Mouse (Mus musculus) liver, adult 10 weeks (tissue): ENCODE measurements around the gene Kcnc1. TPM values are rescaled to one million over a fixed set of nuclear protein-coding genes. Genes with fewer than 3 reads are reported as not detected.

ENCODE experiments used
- polyA plus RNA-seq: library from polyadenylated mRNA; stranded (reverse); fragments of 350-450 nt; fragmentation: Illumina TruSeq; extraction: RNeasy Lipid Tissue Mini Kit (QIAGEN cat#74804); gene quantifications from one replicate; pipeline ENCODE4 v1.2.3, GENCODE M21; 2014; ENCODE audit warnings: low read depth, low replicate concordance

Kcnc1 gene
- polyA plus RNA-seq: not detected

DNA sequence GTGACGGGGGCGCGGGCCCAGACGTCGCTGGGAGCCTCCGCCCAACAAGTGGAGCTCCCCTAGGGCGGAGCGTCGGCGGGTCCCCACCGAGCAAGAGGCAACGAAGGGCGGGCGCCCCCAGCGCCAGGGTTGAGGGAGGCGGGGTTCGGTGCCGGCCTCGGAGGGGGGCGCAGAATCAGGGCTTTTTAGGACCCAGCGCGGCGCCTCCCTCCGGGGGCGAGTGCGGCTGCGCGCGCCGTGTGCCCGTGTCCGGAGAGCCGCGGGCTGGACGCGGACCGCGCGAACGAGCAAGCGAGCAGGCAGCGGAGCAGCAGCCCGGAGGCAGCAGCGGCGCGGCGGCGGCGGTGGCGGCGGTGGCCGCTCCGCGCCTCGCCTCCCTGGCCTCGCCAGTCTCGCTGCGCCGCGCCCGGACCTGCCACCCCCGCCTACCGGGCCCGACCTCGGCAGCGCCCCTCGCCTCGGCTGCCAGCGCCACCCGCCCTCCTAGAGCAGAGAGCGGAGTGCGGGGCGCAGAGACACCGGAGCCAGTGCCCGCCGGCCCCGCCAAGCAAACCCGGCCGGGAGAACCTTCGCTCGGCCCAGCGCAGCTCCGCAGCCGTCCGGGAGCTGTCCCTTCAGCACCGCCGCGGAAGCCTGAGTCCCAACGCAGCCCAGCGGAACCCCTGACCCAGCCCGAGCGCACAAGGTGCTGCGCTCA is at the start of gene Kcnc1:
TSS of gene Kcnc1 (plus strand) at position 267 of the 697 bp plus-strand sequence.

GRCm38 (mm10) chr7:46376172-46377007 is 19.9 kb upstream of the Kcnc1 start, which contains the start of gene Myod1:
Myod1 (plus strand) TSS chr7:46376474.

Other genes starting within 250 kb of the Kcnc1 start
- not detected for gene Abcc8, start 216.5 kb upstream of the Kcnc1 start, polyA plus RNA-seq
- gene Ush1c, start 158.0 kb upstream of the Kcnc1 start, polyA plus RNA-seq: not detected
- gene Otog, start 155.5 kb upstream of the Kcnc1 start, polyA plus RNA-seq: not detected
- gene Myod1, start 20.0 kb upstream of the Kcnc1 start, polyA plus RNA-seq: not detected
- 0.53 TPM for gene Sergef, start 243.3 kb downstream of the Kcnc1 start, polyA plus RNA-seq